Mouse (Mus musculus) myocyte (in vitro differentiated cells): ENCODE data around the gene Zan.

Source experiments
- CEBPB ChIP-seq: IDR thresholded peaks from 2 replicates; pipeline ENCODE4 v1.6.1; 2011; ENCODE audit warnings: mild to moderate bottlenecking, moderate library complexity; ENCODE audit not compliant: poor library complexity, insufficient read depth, severe bottlenecking
- POLR2A ChIP-seq: IDR thresholded peaks from one replicate; pipeline ENCODE4 v1.6.1; 2011; ENCODE audit warnings: low read depth, mild to moderate bottlenecking, control low read depth, moderate library complexity; ENCODE audit not compliant: insufficient read length
- POLR2AphosphoS2 ChIP-seq: IDR thresholded peaks from one replicate; pipeline ENCODE4 v1.6.1; 2011; ENCODE audit warnings: low read depth, control low read depth; ENCODE audit not compliant: insufficient read length

DNA sequence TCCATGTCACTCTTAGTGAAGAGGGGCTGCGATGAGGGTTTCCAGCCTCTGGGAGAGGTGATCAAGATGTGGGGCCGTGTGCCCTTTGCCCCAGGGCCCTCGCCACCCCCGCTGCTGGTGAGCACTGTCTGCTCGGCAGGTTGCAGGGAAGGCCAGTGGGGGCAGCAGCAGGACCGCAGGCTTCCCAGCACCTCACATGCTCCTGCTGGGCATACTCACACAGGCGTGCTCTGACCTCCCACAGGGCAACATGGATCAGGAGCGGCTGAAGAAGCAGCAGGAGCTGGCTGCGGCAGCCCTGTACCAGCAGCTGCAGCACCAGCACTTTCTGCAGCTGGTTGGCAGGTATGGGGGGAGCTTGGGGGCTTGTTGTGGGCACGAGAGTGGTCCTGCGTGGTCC is 45.8 kb upstream of the Zan start:
- TF ChIP-seq POLR2AphosphoS2 = peak; percentile 32
- no peak for TF ChIP-seq POLR2A
- TF ChIP-seq CEBPB = no peak
